Comparison of ENCODE assay signal across 8 mouse cellular contexts in genomic region chr4:100028641-100029040, GRCm38 (mm10).
DNase-seq lines count a peak whose midpoint lies in the region; ATAC-seq and TF ChIP-seq lines count a peak whose summit lies in the region.
"Had no signal": no experiment of that assay in that cellular context is flagged by ENCODE, and none has a peak within 500 bp of the region (broad histone marks: within the 10 kb centered on the region; RNA-seq: fewer than 3 reads in every experiment).

No protein-coding gene starts in this region.

- no peaks in the 10 kb centered on the region for H3K27me3 ChIP-seq in G1E (ENCODE audit: insufficient read depth, low read length)
- H3K27me3 ChIP-seq in limb, embryonic 11.5 days (ENCODE audit: control insufficient read depth, insufficient read depth, low read length), result no peaks in the 10 kb centered on the region
- H3K27me3 ChIP-seq: liver, embryonic 15.5 days had no signal

- H3K9ac ChIP-seq in limb, embryonic 11.5 days (ENCODE audit: low read length), result no peak overlapping the region
- H3K9ac ChIP-seq: liver, embryonic 15.5 days had no signal

- peaks cover 8% of the 10 kb centered on the region for H3K4me1 ChIP-seq in G1E (ENCODE audit: insufficient read depth, low read depth, low read length)
- no peaks in the 10 kb centered on the region for H3K4me1 ChIP-seq in limb, embryonic 11.5 days (ENCODE audit: control insufficient read depth, insufficient read depth, low read length)
- H3K4me1 ChIP-seq: liver, embryonic 15.5 days had no signal

- no peaks in the 10 kb centered on the region for H3K36me3 ChIP-seq in G1E (replicated peaks)
- H3K36me3 ChIP-seq in limb, embryonic 11.5 days (ENCODE audit: control insufficient read depth, insufficient read depth, low read length), result no peaks in the 10 kb centered on the region
- H3K36me3 ChIP-seq: liver, embryonic 15.5 days had no signal

- H3K27ac ChIP-seq in limb, embryonic 11.5 days (replicated peaks; ENCODE audit: low read depth, low read length), result no peak overlapping the region
- H3K27ac ChIP-seq: liver, embryonic 15.5 days had no signal

- DNase-seq in CD4-positive helper T cell, adult 2 months (ENCODE audit: low read depth, low spot score), result peak; percentile 12
- peak; percentile 16 for DNase-seq in G1E (ENCODE audit: low spot score)
- peak; percentile 72 for DNase-seq in cerebellum, adult 8-10 months
- DNase-seq in frontal cortex, postnatal 14 days (ENCODE audit: low spot score in 2 of 2), result peak; percentile 20 to 70
- peak; percentile 80 for DNase-seq in kidney, adult 9 months
- peak; percentile 85 for DNase-seq in limb, embryonic 11.5 days (ENCODE audit: low spot score)
- DNase-seq in retina, postnatal 7 days (ENCODE audit: low read depth, low spot score), result peak; percentile 57

- no peak overlapping the region for H3K4me3 ChIP-seq in G1E (ENCODE audit: low read depth, low read length)
- no peak overlapping the region for H3K4me3 ChIP-seq in limb, embryonic 11.5 days (ENCODE audit: low read depth, low read length)
- H3K4me3 ChIP-seq: liver, embryonic 15.5 days had no signal

- no peak overlapping the region for H3K4me2 ChIP-seq in limb, embryonic 11.5 days (ENCODE audit: low read depth, severe bottlenecking)
- H3K4me2 ChIP-seq: liver, embryonic 15.5 days had no signal

- peak; percentile 21; the same call in 1 of the 2 replicates for TF ChIP-seq CTCF in G1E (IDR thresholded peaks at IDR 0.05; ENCODE audit: low read depth, low read length)

- WGBS in limb, embryonic 11.5 days, result 18% methylated on average over 3 of the region's 3 CpGs

- peak; percentile 58; the same call in 1 of the 2 replicates for ATAC-seq in G1E (ENCODE audit: extremely low read depth, insufficient number of reproducible peaks, low FRiP score, poor library complexity, severe bottlenecking)
- ATAC-seq in limb, embryonic 11.5 days (ENCODE audit: insufficient number of reproducible peaks, low FRiP score, low TSS enrichment, low read depth), result no peak

- no peaks in the 10 kb centered on the region for H3K9me3 ChIP-seq in G1E (replicated peaks)
- H3K9me3 ChIP-seq in limb, embryonic 11.5 days (ENCODE audit: control insufficient read depth, low read length), result no peaks in the 10 kb centered on the region
- H3K9me3 ChIP-seq: liver, embryonic 15.5 days had no signal

Comparison
In these comparisons a context has a peak if more than half of its experiments do, and no peak if none do; other contexts are left out.
1. DNase-seq: peak in every context shown above with its lines; median percentile 85 in limb, embryonic 11.5 days; 80 in kidney, adult 9 months; 72 in cerebellum, adult 8-10 months; 57 in retina, postnatal 7 days; 45 in frontal cortex, postnatal 14 days; 16 in G1E; 12 in CD4-positive helper T cell, adult 2 months.